Mouse (Mus musculus) forebrain, embryonic 12.5 days (tissue): Measurements from ENCODE around the gene Tnxb. TPM values are rescaled to one million over a fixed set of nuclear protein-coding genes. Genes with fewer than 3 reads are reported as not detected.

ENCODE experiments used
- ATAC-seq: fragments of 200-750 bp; cut with Nextera tagmentation; 2 replicates; pipeline ENCODE4 v1.8.0; 2017; ENCODE audit warnings: moderate TSS enrichment; ENCODE audit not compliant: low FRiP score
- H3K27ac ChIP-seq: fragments of 300-500 bp; sonication (generic); 2 replicates; pipeline ENCODE4 v1.5.1; 2016; ENCODE audit warnings: mild to moderate bottlenecking
- H3K27me3 ChIP-seq: fragments of 300-500 bp; sonication (generic); 2 replicates; pipeline ENCODE4 v1.6.1; 2016; ENCODE audit warnings: mild to moderate bottlenecking
- H3K36me3 ChIP-seq: fragments of 300-500 bp; sonication (generic); replicated peaks from 2 replicates; pipeline ENCODE4 v1.6.1; 2016; ENCODE audit warnings: mild to moderate bottlenecking
- H3K4me1 ChIP-seq: fragments of 300-500 bp; sonication (generic); 2 replicates; pipeline ENCODE4 v1.6.1; 2016
- H3K4me2 ChIP-seq: fragments of 300-500 bp; sonication (generic); 2 replicates; pipeline ENCODE4 v1.6.1; 2016; ENCODE audit warnings: mild to moderate bottlenecking, moderate library complexity
- H3K4me3 ChIP-seq: fragments of 300-500 bp; sonication (generic); replicated peaks from 2 replicates; pipeline ENCODE4 v1.5.1; 2016; ENCODE audit warnings: mild to moderate bottlenecking
- H3K9ac ChIP-seq: fragments of 300-500 bp; sonication (generic); 2 replicates; pipeline ENCODE4 v1.6.1; 2016; ENCODE audit warnings: mild to moderate bottlenecking
- H3K9me3 ChIP-seq: fragments of 300-500 bp; sonication (generic); 2 replicates; pipeline ENCODE4 v1.6.1; 2016
- WGBS: fragments of 180-500 bp; shearing (Covaris S2); methylation state at CpG from one replicate; pipeline ENCODE4 v1.1.7; 2016; 5-methylcytosine and 5-hydroxymethylcytosine counted together
- polyA plus RNA-seq: library from polyadenylated mRNA; unstranded; fragments of >200 nt; fragmentation: Nextera tagmentation; extraction: Ambion mirVana; gene quantifications from 2 replicates; pipeline ENCODE4 v1.2.1, GENCODE M21; 2016

The Tnxb gene
- polyA plus RNA-seq, 1 experiment from 2014 or later, result 0.03 TPM

GRCm38 (mm10) chr17:34662978-34663377 lies 7.4 kb upstream of the Tnxb start:
- no peaks in the 10 kb centered on the region for H3K36me3 ChIP-seq
- no peak for ATAC-seq
- WGBS, result 83% methylated on average over 8 of the region's 8 CpGs

DNA sequence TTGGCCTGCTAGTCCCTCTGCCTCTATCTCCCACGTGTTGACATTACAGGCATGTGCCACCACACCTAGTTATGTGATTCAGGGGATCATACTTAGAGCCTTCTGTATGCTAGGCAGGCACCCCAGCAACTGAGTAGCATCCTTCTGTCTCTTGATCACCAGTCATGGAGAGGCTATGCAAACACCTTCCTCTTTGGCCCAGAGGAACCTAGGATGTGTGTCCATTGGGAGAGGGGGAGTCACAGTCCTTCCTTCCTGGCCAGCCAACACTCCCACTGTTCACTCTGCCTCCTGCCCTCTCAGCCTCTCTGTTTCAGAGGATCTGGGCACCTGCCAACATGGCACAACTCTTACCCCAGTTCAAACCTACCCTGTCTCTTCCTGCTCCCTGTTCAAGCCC lies 6.8 kb upstream of the Tnxb start:
- no peak for ATAC-seq
- H3K36me3 ChIP-seq, result no peaks in the 10 kb centered on the region
- no peak overlapping the region for H3K4me3 ChIP-seq
- WGBS, result 50% methylated on average over 1 of the region's 1 CpGs
- H3K27me3 ChIP-seq, result peaks cover 70% of the 10 kb centered on the region
- H3K4me1 ChIP-seq, result peaks cover 6% of the 10 kb centered on the region; the same call in 1 of the 2 replicates
- H3K9me3 ChIP-seq, result no peaks in the 10 kb centered on the region
- no peak overlapping the region for H3K9ac ChIP-seq
- H3K4me2 ChIP-seq, result no peak overlapping the region
- no peak overlapping the region for H3K27ac ChIP-seq

More at GRCm38 (mm10) chr17:34662978-34663377, 7.4 kb upstream of the Tnxb start:
- no peak overlapping the region for H3K4me2 ChIP-seq
- peaks cover 6% of the 10 kb centered on the region; the same call in 1 of the 2 replicates for H3K4me1 ChIP-seq
- H3K9ac ChIP-seq, result no peak overlapping the region
- peaks cover 70% of the 10 kb centered on the region for H3K27me3 ChIP-seq
- no peaks in the 10 kb centered on the region for H3K9me3 ChIP-seq
- no peak overlapping the region for H3K4me3 ChIP-seq
- no peak overlapping the region for H3K27ac ChIP-seq

DNA sequence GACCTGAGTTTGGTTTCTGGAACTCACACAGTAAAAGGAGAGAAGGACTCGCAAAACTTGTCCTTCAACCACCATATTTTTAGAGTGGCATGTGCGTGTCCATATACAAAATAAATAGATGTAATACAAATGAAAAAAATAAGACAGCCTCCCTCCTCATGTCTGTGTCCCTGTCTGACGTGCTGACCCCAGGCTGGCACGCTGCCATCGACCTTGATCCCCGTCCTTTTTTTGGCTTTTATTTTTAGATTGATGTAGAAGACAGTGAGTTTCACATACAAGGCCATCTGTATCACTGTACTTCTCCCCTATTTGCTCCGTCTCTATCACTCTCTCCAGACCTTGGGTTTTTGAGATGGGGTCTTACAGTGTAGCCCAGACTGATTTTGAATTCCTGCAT lies 5.9 kb upstream of the Tnxb start:
- H3K36me3 ChIP-seq, result no peaks in the 10 kb centered on the region
- H3K4me1 ChIP-seq, result peaks cover 6% of the 10 kb centered on the region; the same call in 1 of the 2 replicates
- no peak for ATAC-seq
- H3K27me3 ChIP-seq, result peaks cover 68% of the 10 kb centered on the region
- H3K27ac ChIP-seq, result no peak overlapping the region
- no peak overlapping the region for H3K4me3 ChIP-seq
- WGBS, result 76% methylated on average over 7 of the region's 7 CpGs
- no peak overlapping the region for H3K4me2 ChIP-seq
- H3K9ac ChIP-seq, result no peak overlapping the region
- H3K9me3 ChIP-seq, result no peaks in the 10 kb centered on the region

DNA sequence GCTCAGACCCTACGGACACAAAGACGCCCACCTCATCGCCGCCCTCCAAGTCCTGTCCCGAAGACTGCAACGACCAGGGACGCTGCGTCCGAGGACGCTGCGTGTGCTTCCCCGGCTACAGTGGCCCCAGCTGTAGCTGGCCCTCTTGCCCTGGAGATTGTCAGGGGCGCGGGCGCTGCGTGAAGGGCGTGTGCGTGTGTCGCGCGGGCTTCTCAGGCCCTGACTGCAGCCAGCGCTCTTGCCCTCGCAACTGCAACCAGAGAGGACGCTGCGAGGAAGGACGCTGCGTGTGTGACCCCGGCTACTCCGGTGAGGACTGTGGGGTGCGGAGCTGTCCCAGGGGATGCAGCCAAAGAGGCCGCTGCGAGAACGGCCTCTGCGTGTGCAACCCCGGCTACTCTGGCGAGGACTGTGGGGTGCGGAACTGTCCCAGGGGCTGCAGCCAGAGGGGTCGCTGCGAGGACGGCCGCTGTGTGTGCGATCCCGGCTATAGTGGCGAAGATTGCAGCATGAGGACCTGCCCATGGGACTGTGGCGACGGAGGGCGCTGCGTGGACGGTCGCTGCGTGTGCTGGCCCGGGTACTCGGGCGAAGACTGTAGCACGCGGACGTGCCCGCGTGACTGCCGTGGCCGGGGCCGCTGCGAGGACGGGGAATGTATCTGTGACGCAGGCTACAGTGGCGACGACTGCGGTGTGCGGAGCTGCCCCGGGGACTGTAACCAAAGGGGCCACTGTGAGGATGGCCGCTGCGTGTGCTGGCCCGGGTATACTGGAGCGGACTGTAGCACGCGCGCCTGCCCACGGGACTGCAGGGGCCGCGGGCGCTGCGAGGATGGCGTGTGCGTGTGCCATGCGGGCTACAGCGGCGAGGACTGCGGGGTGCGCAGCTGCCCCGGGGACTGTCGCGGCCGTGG lies 1.1 kb downstream of the Tnxb start:
- H3K4me2 ChIP-seq, result peak overlapping the region; percentile 63
- H3K4me3 ChIP-seq, result peak overlapping the region; percentile 39
- no peaks in the 10 kb centered on the region for H3K36me3 ChIP-seq
- peak overlapping the region; percentile 33; the same call in 1 of the 2 replicates for H3K9ac ChIP-seq
- H3K4me1 ChIP-seq, result peaks cover 13% of the 10 kb centered on the region
- 7% methylated on average over 93 of the region's 93 CpGs for WGBS
- 0 out of 2 replicates have a peak, but pooled peaks cover 2% of the 10 kb centered on the region for H3K9me3 ChIP-seq
- H3K27me3 ChIP-seq, result peaks cover 80% of the 10 kb centered on the region
- no peak overlapping the region for H3K27ac ChIP-seq
- peak; percentile 39; the same call in 1 of the 2 replicates for ATAC-seq

GRCm38 (mm10) chr17:34672246-34672792 lies 2.0 kb downstream of the Tnxb start:
- 0 out of 2 replicates have a peak overlapping the region, but pooled peaks have one; percentile 33 for H3K9ac ChIP-seq

DNA sequence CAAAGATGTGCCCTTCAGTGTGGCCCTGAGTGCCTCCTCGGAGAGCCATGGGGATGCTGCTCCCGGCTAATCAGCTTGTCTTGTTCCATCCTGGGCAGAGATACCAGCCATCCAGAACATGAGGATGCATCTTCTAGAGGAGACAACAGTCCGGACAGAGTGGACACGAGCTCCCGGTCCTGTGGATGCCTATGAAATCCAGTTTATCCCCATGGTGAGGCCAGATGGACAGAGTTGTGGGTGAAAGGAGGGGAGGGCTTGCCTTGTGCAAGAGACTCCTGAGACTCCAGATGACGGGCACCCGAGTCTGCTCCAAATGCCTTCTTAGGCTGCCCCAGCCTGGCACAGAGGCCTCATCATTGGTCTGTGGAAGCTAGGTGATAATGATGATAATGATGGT lies 2.8 kb downstream of the Tnxb start:
- no peak overlapping the region for H3K9ac ChIP-seq
- peaks cover 13% of the 10 kb centered on the region for H3K4me1 ChIP-seq
- no peak overlapping the region for H3K4me3 ChIP-seq
- ATAC-seq, result no peak
- H3K9me3 ChIP-seq, result 0 out of 2 replicates have a peak, but pooled peaks cover 2% of the 10 kb centered on the region
- peaks cover 80% of the 10 kb centered on the region for H3K27me3 ChIP-seq
- no peaks in the 10 kb centered on the region for H3K36me3 ChIP-seq
- H3K4me2 ChIP-seq, result no peak overlapping the region
- H3K27ac ChIP-seq, result no peak overlapping the region
- WGBS, result 92% methylated on average over 7 of the region's 7 CpGs

More at GRCm38 (mm10) chr17:34672246-34672792, 2.0 kb downstream of the Tnxb start:
- Histone ChIP-seq H3K9me3 (0 out of 2 replicates have a peak, but pooled peaks cover 2% of the 10 kb centered on the region), H3K27me3 (peaks cover 82% of the 10 kb centered on the region), H3K4me2 (peak overlapping the region; percentile 63), H3K36me3 (no peaks in the 10 kb centered on the region), H3K4me1 (peaks cover 13% of the 10 kb centered on the region), H3K4me3 (peak overlapping the region; percentile 39), H3K27ac (no peak overlapping the region)
- peak; percentile 39; the same call in 1 of the 2 replicates for ATAC-seq
- WGBS, result 31% methylated on average over 49 of the region's 49 CpGs

GRCm38 (mm10) chr17:34674524-34675204 lies 4.3 kb downstream of the Tnxb start:
- Histone ChIP-seq H3K4me2 (no peak overlapping the region), H3K27ac (no peak overlapping the region), H3K36me3 (no peaks in the 10 kb centered on the region), H3K4me1 (peaks cover 13% of the 10 kb centered on the region), H3K27me3 (peaks cover 74% of the 10 kb centered on the region), H3K9ac (no peak overlapping the region), H3K9me3 (0 out of 2 replicates have a peak, but pooled peaks cover 2% of the 10 kb centered on the region), H3K4me3 (no peak overlapping the region)
- no peak for ATAC-seq
- 72% methylated on average over 11 of the region's 11 CpGs for WGBS

DNA sequence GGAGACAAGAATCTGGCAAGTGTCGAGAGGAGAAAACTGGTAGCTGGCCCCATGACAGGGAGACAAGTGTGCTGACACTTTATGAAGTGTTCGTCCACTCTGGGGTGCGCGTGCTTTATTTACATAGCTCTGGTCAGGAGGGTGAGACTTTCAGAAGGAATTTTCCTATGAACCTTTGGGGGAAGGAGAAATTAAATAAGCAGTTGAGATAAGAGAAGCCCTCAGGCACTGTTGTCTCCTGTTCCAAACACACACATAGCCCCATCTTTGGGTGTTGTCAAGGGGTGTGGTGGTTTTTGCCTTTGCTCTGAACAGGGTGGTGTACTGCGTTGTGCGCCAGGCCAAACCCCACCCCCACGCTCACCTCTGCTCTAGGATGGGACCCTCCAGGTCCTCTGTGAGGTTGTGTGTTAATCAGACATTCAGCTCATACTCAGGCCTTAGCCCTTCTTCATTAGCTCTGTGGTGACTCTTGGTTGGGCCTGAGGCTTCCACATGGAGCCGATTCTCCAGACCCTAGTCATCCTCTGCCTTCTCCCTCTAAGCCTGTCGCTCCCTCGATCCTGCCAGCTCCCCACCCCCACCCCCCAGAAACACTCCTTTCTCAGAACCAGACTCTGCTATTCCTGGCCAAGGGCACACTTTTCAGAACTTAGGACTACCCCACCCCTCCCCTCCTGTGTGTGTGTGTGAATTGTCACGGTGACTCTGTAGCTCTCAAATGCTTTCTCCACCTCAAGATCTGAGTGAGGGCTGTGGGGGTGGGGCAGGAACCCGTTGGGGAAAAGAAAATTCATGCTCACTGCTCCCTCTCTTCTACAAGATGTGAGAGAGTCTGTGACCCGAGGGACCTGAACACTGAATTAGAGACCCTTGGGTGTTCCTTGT lies 5.1 kb downstream of the Tnxb start:
- ATAC-seq, result no peak
- H3K27me3 ChIP-seq, result peaks cover 74% of the 10 kb centered on the region
- H3K4me2 ChIP-seq, result no peak overlapping the region
- no peaks in the 10 kb centered on the region for H3K36me3 ChIP-seq
- H3K9me3 ChIP-seq, result 0 out of 2 replicates have a peak, but pooled peaks cover 2% of the 10 kb centered on the region
- H3K27ac ChIP-seq, result no peak overlapping the region
- H3K4me1 ChIP-seq, result peaks cover 13% of the 10 kb centered on the region
- H3K4me3 ChIP-seq, result no peak overlapping the region
- 76% methylated on average over 13 of the region's 13 CpGs for WGBS
- no peak overlapping the region for H3K9ac ChIP-seq

- H3K36me3 ChIP-seq, result no peaks in the 10 kb centered on the region
- H3K9me3 ChIP-seq, result 0 out of 2 replicates have a peak, but pooled peaks cover 2% of the 10 kb centered on the region
- peaks cover 70% of the 10 kb centered on the region for H3K27me3 ChIP-seq
- no peak overlapping the region for H3K4me3 ChIP-seq
- H3K27ac ChIP-seq, result no peak overlapping the region
- H3K4me2 ChIP-seq, result no peak overlapping the region
- H3K4me1 ChIP-seq, result peaks cover 13% of the 10 kb centered on the region
- H3K9ac ChIP-seq, result no peak overlapping the region
- WGBS, result 88% methylated on average over 6 of the region's 6 CpGs
- ATAC-seq, result no peak
These were observed 5.7 kb downstream of the Tnxb start for GRCm38 (mm10) chr17:34676093-34676460.

DNA sequence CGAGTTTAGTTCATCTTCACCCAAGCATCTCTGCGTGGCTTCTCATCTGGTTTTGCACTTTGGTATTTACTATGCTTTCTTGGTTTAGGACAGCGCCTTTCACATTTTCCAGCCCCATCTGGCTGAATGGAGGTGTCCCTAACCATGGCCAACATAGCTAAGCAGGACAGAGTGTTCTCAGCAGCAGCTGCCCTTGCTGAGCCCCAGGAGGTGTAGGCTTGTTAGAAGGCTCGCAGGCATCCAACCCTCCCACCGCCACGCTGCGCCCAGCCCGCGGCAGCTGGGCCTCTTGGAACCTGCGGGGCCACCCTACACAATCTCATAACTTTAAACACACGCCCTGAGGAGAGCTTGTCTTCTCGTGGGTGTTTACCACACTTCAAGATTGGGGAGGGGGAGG lies 6.3 kb downstream of the Tnxb start:
- Histone ChIP-seq H3K27me3 (peaks cover 64% of the 10 kb centered on the region), H3K27ac (no peak overlapping the region), H3K4me1 (peaks cover 9% of the 10 kb centered on the region), H3K4me2 (no peak overlapping the region), H3K9me3 (0 out of 2 replicates have a peak, but pooled peaks cover 2% of the 10 kb centered on the region), H3K9ac (no peak overlapping the region), H3K36me3 (no peaks in the 10 kb centered on the region), H3K4me3 (no peak overlapping the region)
- 83% methylated on average over 12 of the region's 12 CpGs for WGBS
- no peak for ATAC-seq

GRCm38 (mm10) chr17:34680191-34680590 lies 9.9 kb downstream of the Tnxb start:
- no peak overlapping the region for H3K4me2 ChIP-seq
- ATAC-seq, result no peak
- H3K36me3 ChIP-seq, result no peaks in the 10 kb centered on the region
- H3K27me3 ChIP-seq, result peaks cover 33% of the 10 kb centered on the region; the same call in 1 of the 2 replicates
- H3K9ac ChIP-seq, result no peak overlapping the region
- no peak overlapping the region for H3K4me3 ChIP-seq
- 83% methylated on average over 26 of the region's 26 CpGs for WGBS
- H3K9me3 ChIP-seq, result no peaks in the 10 kb centered on the region
- H3K27ac ChIP-seq, result no peak overlapping the region
- no peaks in the 10 kb centered on the region for H3K4me1 ChIP-seq
